Mouse (Mus musculus) liver, embryonic 12.5 days (tissue): ENCODE results near the gene Tenm3. TPM values are rescaled to one million over a fixed set of nuclear protein-coding genes. Genes with fewer than 3 reads are reported as not detected.

Source experiments
- ATAC-seq: fragments of 200-750 bp; cut with Nextera tagmentation; 2 replicates; pipeline ENCODE4 v1.8.0; 2017; ENCODE audit warnings: moderate number of reproducible peaks, mild to moderate bottlenecking, moderate library complexity
- H3K27ac ChIP-seq: fragments of 300-500 bp; sonication (generic); 2 replicates; pipeline ENCODE4 v1.5.1; 2016; ENCODE audit warnings: mild to moderate bottlenecking
- H3K27me3 ChIP-seq: fragments of 300-500 bp; sonication (generic); replicated peaks from 2 replicates; pipeline ENCODE4 v1.6.1; 2016; ENCODE audit warnings: mild to moderate bottlenecking, moderate library complexity
- H3K36me3 ChIP-seq: fragments of 300-500 bp; sonication (generic); 2 replicates; pipeline ENCODE4 v1.6.1; 2016; ENCODE audit warnings: mild to moderate bottlenecking, moderate library complexity
- H3K4me1 ChIP-seq: fragments of 300-500 bp; sonication (generic); 2 replicates; pipeline ENCODE4 v1.6.1; 2016
- H3K4me2 ChIP-seq: fragments of 300-500 bp; sonication (generic); 2 replicates; pipeline ENCODE4 v1.6.1; 2016; ENCODE audit warnings: mild to moderate bottlenecking, moderate library complexity
- H3K4me3 ChIP-seq: fragments of 300-500 bp; sonication (generic); 2 replicates; pipeline ENCODE4 v1.5.1; 2016; ENCODE audit warnings: mild to moderate bottlenecking, moderate library complexity
- H3K9ac ChIP-seq: fragments of 300-500 bp; sonication (generic); 2 replicates; pipeline ENCODE4 v1.6.1; 2016; ENCODE audit warnings: mild to moderate bottlenecking, moderate library complexity
- H3K9me3 ChIP-seq: fragments of 300-500 bp; sonication (generic); replicated peaks from 2 replicates; pipeline ENCODE4 v1.6.1; 2016; ENCODE audit warnings: mild to moderate bottlenecking, moderate library complexity
- WGBS: fragments of 180-500 bp; shearing (Covaris S2); methylation state at CpG from one replicate; pipeline ENCODE4 v1.1.7; 2016; ENCODE audit not compliant: insufficient replicate concordance; 5-methylcytosine and 5-hydroxymethylcytosine counted together
- polyA plus RNA-seq: library from polyadenylated mRNA; unstranded; fragments of >200 nt; fragmentation: Nextera tagmentation; extraction: Ambion mirVana; gene quantifications from 2 replicates; pipeline ENCODE4 v1.2.1, GENCODE M21; 2016

The Tenm3 gene
- polyA plus RNA-seq, 1 experiment from 2014 or later = 5.3 TPM

DNA sequence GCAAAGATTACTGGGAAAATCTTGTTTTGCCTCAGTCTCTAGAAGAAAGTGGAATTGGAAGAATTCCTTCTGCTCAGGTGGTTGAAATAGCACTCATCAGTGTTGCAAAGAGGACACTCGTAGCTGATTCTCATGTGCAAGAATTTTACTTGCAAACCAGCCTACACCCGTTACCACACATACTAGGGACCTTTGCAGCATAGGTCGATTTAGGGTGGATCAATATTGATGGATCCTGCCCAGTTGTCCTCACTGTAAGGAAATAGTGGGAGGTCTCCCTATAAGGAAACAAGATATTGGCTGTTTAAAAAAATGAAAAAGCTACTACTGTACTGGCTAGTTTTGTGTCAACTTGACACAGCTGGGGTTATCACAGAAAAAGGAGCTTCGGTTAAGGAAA is 242.1 kb downstream of the Tenm3 start:
- Histone ChIP-seq H3K9me3 (no peaks in the 10 kb centered on the region), H3K27ac (no peak overlapping the region), H3K27me3 (no peaks in the 10 kb centered on the region), H3K4me2 (no peak overlapping the region), H3K4me3 (no peak overlapping the region), H3K9ac (no peak overlapping the region), H3K36me3 (no peaks in the 10 kb centered on the region), H3K4me1 (no peaks in the 10 kb centered on the region)
- 68% methylated on average over 4 of the region's 4 CpGs for WGBS
- ATAC-seq = no peak

DNA sequence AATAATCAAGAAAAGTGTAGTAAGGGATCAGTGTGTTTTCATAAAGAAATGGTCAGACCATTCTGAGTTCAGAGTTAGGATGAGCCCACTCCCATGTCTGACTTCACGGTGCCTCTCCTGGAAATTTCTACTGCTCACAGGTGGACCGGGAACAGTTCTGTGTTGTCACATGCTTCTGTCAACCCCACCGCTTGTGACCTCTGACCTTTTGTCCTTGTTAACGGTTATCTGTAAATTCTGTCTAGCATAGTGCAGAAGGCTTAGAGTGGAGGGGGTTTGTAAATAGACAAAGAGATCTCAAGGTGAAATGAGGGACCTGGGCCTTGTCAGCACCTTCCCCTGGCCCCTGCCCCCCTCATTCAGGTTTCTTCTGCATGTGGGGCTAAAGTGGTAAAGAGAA is 244.7 kb downstream of the Tenm3 start:
- Histone ChIP-seq H3K36me3 (no peaks in the 10 kb centered on the region), H3K4me2 (no peak overlapping the region), H3K9ac (no peak overlapping the region), H3K9me3 (no peaks in the 10 kb centered on the region), H3K27ac (no peak overlapping the region), H3K27me3 (no peaks in the 10 kb centered on the region), H3K4me1 (no peaks in the 10 kb centered on the region), H3K4me3 (no peak overlapping the region)
- ATAC-seq = peak; percentile 37; the same call in 1 of the 2 replicates
- WGBS = 69% methylated on average over 4 of the region's 4 CpGs

DNA sequence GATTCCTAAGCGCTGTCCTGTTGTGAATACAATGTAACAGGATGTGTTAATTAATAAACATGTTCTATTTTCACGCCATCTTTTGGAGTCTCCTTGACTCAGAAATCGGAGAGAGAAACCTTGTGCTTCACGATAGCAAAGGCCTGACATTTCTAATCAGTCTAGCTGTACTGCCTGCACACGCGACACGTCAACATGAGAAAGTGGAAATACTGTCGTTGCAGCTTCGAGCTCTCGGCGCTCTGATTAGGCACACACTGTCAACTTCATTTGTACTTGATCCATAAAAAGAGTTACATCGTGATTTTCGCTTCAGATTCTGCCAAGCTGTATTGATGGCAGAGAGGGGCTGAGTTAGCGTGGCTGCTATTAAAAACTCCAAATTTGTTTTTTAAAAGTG is 247.4 kb downstream of the Tenm3 start:
- no peak overlapping the region for H3K27ac ChIP-seq
- no peak overlapping the region for H3K4me2 ChIP-seq
- H3K36me3 ChIP-seq = no peaks in the 10 kb centered on the region
- 77% methylated on average over 14 of the region's 14 CpGs for WGBS
- H3K4me3 ChIP-seq = no peak overlapping the region
- no peaks in the 10 kb centered on the region for H3K9me3 ChIP-seq
- H3K4me1 ChIP-seq = no peaks in the 10 kb centered on the region
- H3K27me3 ChIP-seq = no peaks in the 10 kb centered on the region
- H3K9ac ChIP-seq = no peak overlapping the region
- ATAC-seq = no peak

DNA sequence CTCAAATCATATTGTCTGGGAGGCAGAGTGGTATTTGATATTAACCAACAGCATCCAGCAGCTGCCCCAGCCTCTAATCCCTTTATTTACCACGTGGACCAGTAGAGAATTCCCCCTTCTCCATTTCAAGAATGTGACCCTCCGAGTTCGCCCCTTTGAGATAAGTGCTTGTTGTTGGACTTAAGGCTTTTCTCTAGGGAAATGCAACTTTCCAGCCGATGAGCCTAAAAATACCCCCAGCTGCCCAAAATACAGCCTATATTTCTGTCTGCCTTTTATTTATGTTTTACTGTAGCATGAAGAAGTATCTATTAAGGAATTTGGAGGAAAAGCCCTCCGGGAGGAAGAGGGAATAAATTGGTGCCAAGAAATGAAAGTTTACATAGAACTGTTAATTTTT is 251.9 kb downstream of the Tenm3 start:
- Histone ChIP-seq H3K27me3 (no peaks in the 10 kb centered on the region), H3K36me3 (no peaks in the 10 kb centered on the region), H3K9me3 (no peaks in the 10 kb centered on the region), H3K9ac (no peak overlapping the region), H3K4me3 (no peak overlapping the region), H3K4me1 (no peaks in the 10 kb centered on the region), H3K27ac (no peak overlapping the region), H3K4me2 (no peak overlapping the region)
- WGBS = 53% methylated on average over 5 of the region's 5 CpGs
- no peak for ATAC-seq

DNA sequence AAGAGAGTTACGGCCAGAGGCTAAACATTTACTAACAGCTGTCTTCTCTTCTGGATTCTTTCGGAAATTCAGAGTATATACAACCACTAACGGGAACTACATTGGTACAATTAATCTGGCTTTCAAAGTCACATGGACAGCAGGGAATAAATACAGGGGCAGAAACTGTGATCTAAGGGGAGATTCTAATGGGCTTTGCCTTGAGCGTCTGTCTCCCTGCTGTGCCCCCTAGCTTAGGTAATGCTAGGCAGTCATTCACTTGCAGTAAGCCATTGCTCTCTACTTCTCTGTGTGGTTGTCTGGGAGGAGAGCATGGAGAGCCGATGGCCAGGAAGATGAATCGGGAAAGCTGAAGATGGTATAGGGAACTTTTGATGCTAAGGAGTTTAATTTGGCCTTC is 264.0 kb downstream of the Tenm3 start:
- Histone ChIP-seq H3K9ac (no peak overlapping the region), H3K27me3 (no peaks in the 10 kb centered on the region), H3K9me3 (no peaks in the 10 kb centered on the region), H3K4me1 (no peaks in the 10 kb centered on the region), H3K36me3 (no peaks in the 10 kb centered on the region), H3K4me2 (no peak overlapping the region), H3K27ac (no peak overlapping the region), H3K4me3 (no peak overlapping the region)
- ATAC-seq = no peak
- whole genome bisulfite sequencing = 38% methylated on average over 6 of the region's 6 CpGs

DNA sequence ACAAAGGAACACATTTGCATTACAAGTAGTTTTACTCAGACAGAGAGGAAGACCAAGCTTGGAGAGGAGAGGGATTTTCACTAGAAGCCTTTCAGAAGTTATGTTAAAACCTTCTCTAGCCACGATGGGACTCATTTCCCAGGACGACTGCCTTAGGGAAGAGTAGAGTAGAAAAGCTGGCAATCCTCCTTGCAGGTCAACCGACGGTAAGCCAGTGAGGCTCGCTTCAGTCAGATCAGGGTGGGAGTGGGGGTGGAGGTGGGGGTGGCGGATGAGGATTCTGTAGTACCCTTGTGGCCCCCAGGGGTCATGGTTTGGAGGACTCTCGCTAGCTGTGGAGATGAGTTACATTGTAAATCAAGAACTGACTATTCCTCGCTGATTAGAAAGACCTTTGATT is 264.6 kb downstream of the Tenm3 start:
- H3K9me3 ChIP-seq = no peaks in the 10 kb centered on the region
- H3K36me3 ChIP-seq = no peaks in the 10 kb centered on the region
- no peaks in the 10 kb centered on the region for H3K4me1 ChIP-seq
- no peak overlapping the region for H3K4me3 ChIP-seq
- H3K27ac ChIP-seq = no peak overlapping the region
- WGBS = 18% methylated on average over 8 of the region's 8 CpGs
- no peak overlapping the region for H3K4me2 ChIP-seq
- no peaks in the 10 kb centered on the region for H3K27me3 ChIP-seq
- ATAC-seq = no peak
- H3K9ac ChIP-seq = no peak overlapping the region

DNA sequence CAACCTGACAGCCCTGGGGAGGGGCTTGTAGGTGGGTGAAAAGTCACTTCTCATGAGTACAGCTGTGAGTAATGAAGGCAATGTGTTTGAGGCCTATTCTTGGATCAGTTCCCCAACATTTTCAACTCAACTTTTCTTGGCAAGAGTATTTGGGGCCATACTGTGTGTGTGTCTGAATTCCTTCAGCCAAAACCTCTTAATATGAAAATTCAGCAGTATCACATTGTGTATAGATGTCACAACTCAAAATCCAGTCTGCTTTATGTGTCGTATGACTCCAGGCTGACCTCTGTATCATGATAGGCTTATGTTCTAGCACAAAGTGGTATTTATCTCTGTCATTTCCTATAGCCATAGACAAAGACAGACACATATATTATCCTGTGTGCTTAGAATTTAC is 270.8 kb downstream of the Tenm3 start:
- ATAC-seq = no peak
- 49% methylated on average over 1 of the region's 1 CpGs for WGBS
- H3K4me3 ChIP-seq = no peak overlapping the region

DNA sequence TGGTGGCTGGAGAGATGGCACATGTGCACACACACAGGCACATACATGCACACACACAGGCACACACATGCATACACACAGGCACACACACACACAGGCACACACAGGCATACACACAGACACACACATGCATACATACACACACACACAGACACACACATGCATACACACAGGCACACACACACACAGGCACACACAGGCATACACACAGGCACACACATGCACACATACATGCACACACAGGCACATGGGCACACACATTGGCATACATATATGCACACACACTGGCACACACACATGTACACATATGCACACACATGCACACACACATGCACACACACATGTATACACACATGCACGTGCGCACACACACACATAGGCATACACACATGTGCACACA is 271.4 kb downstream of the Tenm3 start:
- Histone ChIP-seq H3K9me3 (no peaks in the 10 kb centered on the region), H3K4me1 (no peaks in the 10 kb centered on the region), H3K27ac (no peak overlapping the region), H3K4me2 (no peak overlapping the region), H3K36me3 (no peaks in the 10 kb centered on the region), H3K27me3 (no peaks in the 10 kb centered on the region), H3K4me3 (no peak overlapping the region), H3K9ac (no peak overlapping the region)
- 73% methylated on average over 2 of the region's 2 CpGs for WGBS
- no peak for ATAC-seq

More for the DNA sequence above, 270.8 kb downstream of the Tenm3 start:
- Histone ChIP-seq H3K4me2 (no peak overlapping the region), H3K9ac (no peak overlapping the region), H3K4me1 (no peaks in the 10 kb centered on the region), H3K27me3 (no peaks in the 10 kb centered on the region), H3K27ac (no peak overlapping the region), H3K36me3 (no peaks in the 10 kb centered on the region), H3K9me3 (no peaks in the 10 kb centered on the region)

DNA sequence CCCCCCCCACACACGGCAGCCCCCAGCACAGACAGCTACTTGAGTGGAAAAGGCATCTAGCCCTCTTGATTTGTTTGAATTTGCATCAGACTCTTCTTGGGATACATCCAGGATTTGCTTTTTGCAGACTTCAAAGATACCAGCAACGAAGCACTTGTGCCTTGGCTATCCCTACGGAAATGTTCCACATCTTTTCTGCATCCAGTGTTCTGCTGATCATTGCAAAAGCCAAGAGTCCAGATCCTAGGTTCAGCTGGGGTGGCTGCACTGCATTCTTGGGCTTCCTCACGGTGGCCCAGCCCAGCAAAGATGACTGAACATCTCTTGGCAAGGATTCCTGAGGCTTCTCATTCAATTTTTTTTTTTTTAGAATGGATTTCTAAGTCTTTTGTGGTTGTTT is 275.1 kb downstream of the Tenm3 start:
- WGBS = 56% methylated on average over 4 of the region's 4 CpGs
- Histone ChIP-seq H3K4me3 (no peak overlapping the region), H3K27ac (no peak overlapping the region), H3K9ac (no peak overlapping the region), H3K4me1 (no peaks in the 10 kb centered on the region), H3K4me2 (no peak overlapping the region), H3K36me3 (no peaks in the 10 kb centered on the region), H3K27me3 (no peaks in the 10 kb centered on the region), H3K9me3 (no peaks in the 10 kb centered on the region)
- no peak for ATAC-seq

DNA sequence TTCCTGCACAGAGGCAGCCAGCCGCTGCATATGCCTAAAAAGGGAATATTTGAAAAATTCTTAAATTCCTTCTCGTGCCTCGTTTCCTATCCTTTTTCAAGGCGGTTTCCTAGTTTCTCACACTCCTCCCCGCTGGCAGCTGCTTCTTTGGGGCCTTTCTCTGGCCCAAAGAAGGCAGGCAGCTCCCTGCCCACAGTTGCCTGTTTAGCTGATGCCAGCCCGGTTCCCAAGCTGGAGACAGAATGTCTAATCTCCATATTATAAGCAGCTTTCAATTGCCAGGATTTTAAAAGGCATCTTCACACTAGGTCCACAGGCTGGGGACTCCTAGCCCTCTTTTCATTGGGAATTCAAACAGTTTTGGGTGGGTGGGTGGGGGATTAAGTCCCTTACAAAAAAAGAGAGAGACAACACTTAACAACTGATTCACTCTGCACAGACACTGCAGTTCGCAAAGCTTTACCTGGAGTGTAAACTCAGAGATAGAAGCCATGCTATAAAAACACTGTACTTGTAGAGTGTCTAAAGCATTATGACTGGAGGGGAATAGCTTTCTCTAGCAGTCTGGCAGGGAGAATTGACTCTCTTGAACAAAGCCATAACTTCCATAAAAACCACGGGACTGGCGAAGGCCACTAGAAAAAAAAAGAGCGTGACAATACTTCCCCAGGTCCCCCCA is 275.7 kb downstream of the Tenm3 start:
- no peak overlapping the region for H3K27ac ChIP-seq
- H3K36me3 ChIP-seq = no peaks in the 10 kb centered on the region
- no peaks in the 10 kb centered on the region for H3K9me3 ChIP-seq
- H3K27me3 ChIP-seq = no peaks in the 10 kb centered on the region
- ATAC-seq = no peak
- no peak overlapping the region for H3K4me3 ChIP-seq
- no peak overlapping the region for H3K9ac ChIP-seq
- no peak overlapping the region for H3K4me2 ChIP-seq
- H3K4me1 ChIP-seq = no peaks in the 10 kb centered on the region
- WGBS = 71% methylated on average over 10 of the region's 10 CpGs

DNA sequence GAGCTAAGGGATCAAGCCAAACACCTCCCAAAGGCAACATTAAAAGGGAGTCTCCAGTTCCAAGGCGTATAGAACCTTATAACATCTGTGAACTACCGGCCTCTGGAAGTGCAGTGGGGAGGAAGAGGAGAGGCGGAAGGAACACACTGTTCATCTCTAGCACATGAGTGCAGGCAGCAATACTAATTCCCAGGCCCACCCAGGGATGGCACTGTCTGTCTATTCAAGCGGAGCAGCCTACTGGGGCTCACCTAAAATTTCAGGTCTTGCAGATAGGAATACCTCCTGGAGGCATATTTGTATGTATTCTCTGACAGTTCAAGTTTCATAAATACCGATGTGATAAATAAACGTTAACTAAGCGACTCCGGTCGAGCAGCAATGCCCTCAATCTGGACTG is 283.5 kb downstream of the Tenm3 start:
- WGBS = 72% methylated on average over 9 of the region's 9 CpGs
- Histone ChIP-seq H3K9me3 (no peaks in the 10 kb centered on the region), H3K4me2 (no peak overlapping the region), H3K36me3 (no peaks in the 10 kb centered on the region), H3K4me3 (no peak overlapping the region), H3K4me1 (no peaks in the 10 kb centered on the region), H3K27me3 (peaks cover 17% of the 10 kb centered on the region), H3K27ac (no peak overlapping the region), H3K9ac (no peak overlapping the region)
- ATAC-seq = no peak

DNA sequence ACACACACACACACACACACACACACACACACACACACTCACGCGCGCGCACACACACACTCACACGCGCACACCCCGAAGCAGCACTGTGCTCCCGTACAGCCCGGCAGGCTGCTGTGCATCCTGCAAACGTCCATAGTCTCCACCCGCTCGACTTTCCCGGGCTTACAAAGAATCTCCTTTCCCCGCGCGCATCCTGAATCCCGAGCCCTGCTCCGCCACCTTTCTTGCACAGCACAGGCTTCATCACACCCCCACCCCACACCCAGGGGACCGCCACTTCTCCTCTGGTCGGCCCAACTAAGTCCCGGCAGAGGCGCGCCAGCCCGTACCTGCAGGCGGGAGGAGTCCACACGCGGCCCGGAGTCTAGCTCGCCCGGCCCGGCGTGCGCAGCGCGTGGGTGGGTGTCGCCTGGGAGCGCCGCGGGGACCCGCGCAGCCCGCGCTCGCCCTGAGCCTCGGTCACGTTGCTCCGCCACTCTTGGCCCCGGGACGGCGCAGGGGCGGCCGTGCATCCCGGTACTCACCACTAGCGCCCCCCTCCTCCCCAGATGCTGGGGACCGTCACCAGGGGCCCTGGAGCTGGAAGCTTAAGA is 288.1 kb downstream of the Tenm3 start:
- Histone ChIP-seq H3K9me3 (no peaks in the 10 kb centered on the region), H3K27me3 (peaks cover 35% of the 10 kb centered on the region), H3K27ac (peak overlapping the region; percentile 69), H3K9ac (peak overlapping the region; percentile 46), H3K36me3 (no peaks in the 10 kb centered on the region), H3K4me2 (peak overlapping the region; percentile 63), H3K4me3 (peak overlapping the region; percentile 55), H3K4me1 (no peaks in the 10 kb centered on the region)
- ATAC-seq = peak; percentile 75
- under 1% methylated on average over 52 of the region's 55 CpGs for WGBS
